Mouse (Mus musculus): ENCODE results near the gene Irf2. TPM values are rescaled to one million over a fixed set of nuclear protein-coding genes. Genes with fewer than 3 reads are reported as not detected.

Irf2 gene
- polyA plus RNA-seq, 1 experiment from 2014 or later = 15.3 TPM

DNA sequence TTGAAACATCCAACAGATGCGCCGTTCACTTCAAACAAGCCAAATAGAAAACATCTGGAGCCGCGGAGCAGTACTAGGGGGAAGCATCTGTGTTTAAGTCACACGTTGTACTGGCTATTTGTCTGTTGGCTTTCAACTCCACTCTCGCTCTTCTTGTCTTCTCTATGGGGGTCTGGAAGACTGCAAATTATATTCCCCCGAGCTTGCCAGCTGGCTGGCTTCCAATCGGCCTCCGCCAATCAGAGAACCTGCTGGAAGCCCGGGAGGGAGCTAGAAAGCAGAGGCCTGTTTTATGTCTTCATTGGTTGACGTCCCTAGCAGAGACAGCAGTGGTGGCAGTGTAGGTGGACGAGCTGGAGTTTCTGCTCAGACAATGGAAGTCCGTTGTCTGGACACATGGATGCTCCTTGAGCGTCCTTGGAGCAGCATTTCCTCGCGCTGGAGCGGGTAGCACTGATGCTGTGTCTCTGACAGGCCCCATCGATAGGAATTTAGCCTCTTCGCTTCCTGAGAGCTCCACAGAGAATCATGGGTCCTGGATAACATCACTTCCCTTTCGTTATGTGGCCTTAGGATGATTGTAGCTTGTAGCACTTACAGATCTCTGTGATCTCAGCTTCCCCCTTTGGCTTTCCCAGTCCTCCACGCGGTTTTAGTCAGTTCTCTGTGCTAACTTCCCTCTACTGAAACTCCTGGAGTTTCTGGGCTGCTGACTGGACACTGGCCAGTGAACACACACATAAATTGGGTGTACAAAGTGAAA, 153.2 kb downstream of the Irf2 start:
- Histone ChIP-seq H3K9me3 (ENCODE audit: control insufficient read depth, low read length) (no peaks in the 10 kb centered on the region), H3K4me3 (ENCODE audit: low read depth, low read length) (no peak overlapping the region), H3K27me3 (ENCODE audit: control insufficient read depth, insufficient read depth, low read length) (no peaks in the 10 kb centered on the region), H3K4me2 (ENCODE audit: low read depth, severe bottlenecking) (peak overlapping the region; percentile 5; the same call in 1 of the 2 replicates), H3K27ac (replicated peaks; ENCODE audit: low read depth, low read length) (no peak overlapping the region), H3K9ac (ENCODE audit: low read length) (no peak overlapping the region), H3K36me3 (ENCODE audit: control insufficient read depth, insufficient read depth, low read length) (no peaks in the 10 kb centered on the region), H3K4me1 (ENCODE audit: control insufficient read depth, insufficient read depth, low read length) (peaks cover 4% of the 10 kb centered on the region)
- WGBS = 37% methylated on average over 22 of the region's 22 CpGs
- peak; percentile 77; the same call in 1 of the 2 replicates for ATAC-seq (ENCODE audit: insufficient number of reproducible peaks, low FRiP score, low TSS enrichment, low read depth)
- peak; percentile 69 for DNase-seq (ENCODE audit: low spot score)

DNA sequence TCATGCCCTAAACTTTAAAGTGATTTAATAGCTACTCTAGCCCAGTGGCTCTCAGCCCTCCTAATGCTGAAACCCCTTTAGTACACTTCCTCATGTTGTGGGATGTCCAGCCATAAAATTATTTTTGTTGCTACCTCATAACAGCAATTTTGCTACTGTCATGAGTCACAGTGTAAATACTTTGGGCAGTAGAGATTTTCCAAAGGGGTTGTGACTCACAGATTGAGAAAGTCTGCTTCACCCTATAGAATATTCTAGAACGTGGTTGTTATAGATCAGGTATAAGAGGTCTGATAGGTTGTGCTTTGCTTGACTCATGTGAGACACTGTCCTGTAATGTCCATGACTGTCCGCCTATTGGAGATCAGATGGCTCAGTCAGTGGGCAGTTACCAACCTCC, 154.9 kb downstream of the Irf2 start:
- Histone ChIP-seq H3K27me3 (ENCODE audit: control insufficient read depth, insufficient read depth, low read length) (no peaks in the 10 kb centered on the region), H3K27ac (replicated peaks; ENCODE audit: low read depth, low read length) (no peak overlapping the region), H3K4me2 (ENCODE audit: low read depth, severe bottlenecking) (no peak overlapping the region), H3K36me3 (ENCODE audit: control insufficient read depth, insufficient read depth, low read length) (no peaks in the 10 kb centered on the region), H3K4me1 (ENCODE audit: control insufficient read depth, insufficient read depth, low read length) (peaks cover 4% of the 10 kb centered on the region), H3K9ac (ENCODE audit: low read length) (no peak overlapping the region), H3K4me3 (ENCODE audit: low read depth, low read length) (no peak overlapping the region), H3K9me3 (ENCODE audit: control insufficient read depth, low read length) (no peaks in the 10 kb centered on the region)
- DNase-seq (ENCODE audit: low spot score) (no peak), ATAC-seq (ENCODE audit: insufficient number of reproducible peaks, low FRiP score, low TSS enrichment, low read depth) (no peak)
- 89% methylated on average over 2 of the region's 2 CpGs for WGBS

DNA sequence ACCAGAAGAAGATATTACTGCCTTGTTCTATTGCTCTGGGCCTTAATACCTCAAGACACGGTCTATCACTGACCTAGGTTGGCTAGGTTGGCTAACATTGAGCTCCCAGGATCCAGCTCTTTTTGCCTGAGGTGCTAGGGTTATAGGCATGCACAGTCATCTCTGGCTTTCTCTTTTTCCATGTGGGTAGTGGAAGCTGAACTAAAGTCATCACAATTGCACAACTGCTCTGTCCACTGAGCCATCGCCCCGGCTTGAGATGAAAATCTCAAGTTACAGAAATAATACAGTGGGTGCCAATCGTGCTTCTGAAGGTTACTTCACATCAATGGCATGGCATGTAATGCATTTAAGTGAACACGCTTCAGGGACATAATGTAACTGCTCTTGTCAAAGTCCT, 156.5 kb downstream of the Irf2 start:
- Histone ChIP-seq H3K27me3 (ENCODE audit: control insufficient read depth, insufficient read depth, low read length) (no peaks in the 10 kb centered on the region), H3K9ac (ENCODE audit: low read length) (no peak overlapping the region), H3K4me2 (ENCODE audit: low read depth, severe bottlenecking) (no peak overlapping the region), H3K27ac (replicated peaks; ENCODE audit: low read depth, low read length) (no peak overlapping the region), H3K4me1 (ENCODE audit: control insufficient read depth, insufficient read depth, low read length) (peaks cover 4% of the 10 kb centered on the region), H3K4me3 (ENCODE audit: low read depth, low read length) (no peak overlapping the region), H3K9me3 (ENCODE audit: control insufficient read depth, low read length) (no peaks in the 10 kb centered on the region), H3K36me3 (ENCODE audit: control insufficient read depth, insufficient read depth, low read length) (no peaks in the 10 kb centered on the region)
- 88% methylated on average over 5 of the region's 5 CpGs for WGBS
- no peak for ATAC-seq (ENCODE audit: insufficient number of reproducible peaks, low FRiP score, low TSS enrichment, low read depth)
- no peak for DNase-seq (ENCODE audit: low spot score)

DNA sequence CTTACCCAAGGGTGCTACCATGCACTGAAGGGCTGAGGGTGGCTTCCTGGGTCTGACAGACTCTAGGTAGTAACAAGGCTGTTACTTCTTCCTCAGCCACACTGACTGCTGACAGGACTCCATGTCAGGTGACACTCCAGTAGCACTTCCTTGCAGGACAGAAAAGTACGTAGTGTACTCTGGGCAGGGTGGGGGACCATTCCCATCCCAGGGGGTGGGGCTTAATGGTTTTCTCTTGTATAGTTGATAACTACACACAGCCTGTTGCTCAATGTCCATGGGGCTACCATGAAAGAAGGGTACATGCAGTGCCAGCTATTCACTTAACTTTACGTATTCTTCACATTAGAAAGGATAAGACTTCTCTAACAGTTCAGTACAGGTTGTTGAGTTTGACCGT, 157.2 kb downstream of the Irf2 start:
- Histone ChIP-seq H3K4me2 (ENCODE audit: low read depth, severe bottlenecking) (no peak overlapping the region), H3K4me1 (ENCODE audit: control insufficient read depth, insufficient read depth, low read length) (peaks cover 4% of the 10 kb centered on the region), H3K4me3 (ENCODE audit: low read depth, low read length) (no peak overlapping the region), H3K27me3 (ENCODE audit: control insufficient read depth, insufficient read depth, low read length) (no peaks in the 10 kb centered on the region), H3K9ac (ENCODE audit: low read length) (no peak overlapping the region), H3K36me3 (ENCODE audit: control insufficient read depth, insufficient read depth, low read length) (no peaks in the 10 kb centered on the region), H3K9me3 (ENCODE audit: control insufficient read depth, low read length) (no peaks in the 10 kb centered on the region), H3K27ac (replicated peaks; ENCODE audit: low read depth, low read length) (no peak overlapping the region)
- 94% methylated on average over 3 of the region's 3 CpGs for WGBS
- ATAC-seq (ENCODE audit: insufficient number of reproducible peaks, low FRiP score, low TSS enrichment, low read depth) (no peak), DNase-seq (ENCODE audit: low spot score) (no peak)

Other genes starting within 250 kb of the Irf2 start
- gene Cenpu, start 187.7 kb upstream of the Irf2 start, polyA plus RNA-seq (2014; fragmentation: Nextera tagmentation; extraction: Ambion mirVana) = 27.9 and 28.5 TPM in 2 replicates
- gene Primpol, start 122.5 kb upstream of the Irf2 start, polyA plus RNA-seq (2014; fragmentation: Nextera tagmentation; extraction: Ambion mirVana) = 10.8 and 11.0 TPM in 2 replicates
- gene Casp3, start 122.4 kb upstream of the Irf2 start, polyA plus RNA-seq (2014; fragmentation: Nextera tagmentation; extraction: Ambion mirVana) = 136 and 142 TPM in 2 replicates
- gene Enpp6, start 247.2 kb downstream of the Irf2 start, polyA plus RNA-seq (2014; fragmentation: Nextera tagmentation; extraction: Ambion mirVana) = 0.26 and 0.77 TPM in 2 replicates